Mouse (Mus musculus) thymus, postnatal 10 days (tissue): ENCODE measurements at regions not wholly inside any gene's neighbourhood (a gene's known extent, or its start where the extent isn't known, plus 50 kb on each side); places are given as distances from the start of the nearest gene placed in this dataset.
A peak's percentile ranks its signal among the peaks of the same experiment; 100 is the strongest.
"Not testable (repeated sequence)": the region's sequence is repeated elsewhere in the genome, so short reads cannot be mapped to it uniquely, and the experiment has no call there.

ENCODE experiments used
- DNase-seq, 2 experiments: peaks; one replicate each; pipeline ENCODE4 v3.0.0; 2021; ENCODE audit warnings: low spot score in 2 of 2

GRCm38 (mm10) chrX:153887285-153887684, 55.3 kb downstream of the Spin2c start:
- peak in 1 of 2 experiments; percentile 3 for DNase-seq

GRCm38 (mm10) chrX:153927996-153928395, 84.4 kb downstream of the Samt1 start:
- no peak for DNase-seq

- DNase-seq: peak; percentile 55 to 57
Observed at GRCm38 (mm10) chrX:153932586-153932985, 79.9 kb downstream of the Samt1 start.

GRCm38 (mm10) chrX:153936111-153936510, 76.3 kb downstream of the Samt1 start:
- DNase-seq: no peak

GRCm38 (mm10) chrX:153937346-153937745, 75.1 kb downstream of the Samt1 start:
- DNase-seq: no peak

- DNase-seq: no peak
Observed at GRCm38 (mm10) chrX:153940089-153940488, 72.4 kb downstream of the Samt1 start.

- not testable (repeated sequence) for DNase-seq
Observed at GRCm38 (mm10) chrX:153941130-153941529, 71.3 kb downstream of the Samt1 start.
